Mouse (Mus musculus) G1E (cell line): ENCODE data around the gene Adam12.

Source experiments
- CTCF ChIP-seq: IDR thresholded peaks from 2 replicates; pipeline ENCODE4 v1.5.1; 2012; ENCODE audit warnings: low read depth, low read length, inconsistent platforms, mixed read lengths
- GATA1 ChIP-seq: IDR thresholded peaks from 2 replicates; pipeline ENCODE4 v1.6.1; 2012; ENCODE audit warnings: borderline replicate concordance, low read length, inconsistent platforms, mixed read lengths
- GATA2 ChIP-seq: IDR thresholded peaks from 2 replicates; pipeline ENCODE4 v1.6.1; 2012; ENCODE audit warnings: low read depth, low read length, inconsistent platforms, borderline replicate concordance
- POLR2AphosphoS5 ChIP-seq: IDR thresholded peaks from 2 replicates; pipeline ENCODE4 v1.6.1; 2012; ENCODE audit warnings: low read depth, low read length, inconsistent platforms; ENCODE audit not compliant: insufficient replicate concordance
- TAL1 ChIP-seq: conservative IDR thresholded peaks from 2 replicates; pipeline ENCODE4 v1.6.1; 2012; ENCODE audit warnings: low read depth, low read length, inconsistent platforms, mixed read lengths

GRCm38 (mm10) chr7:133940405-133940804, 291.5 kb downstream of the Adam12 start:
- TF ChIP-seq GATA2 (no peak), CTCF (no peak), POLR2AphosphoS5 (no peak), TAL1 (no peak), GATA1 (no peak)
